ENCODE assay signal across 21 mouse cellular contexts in the genomic region with DNA sequence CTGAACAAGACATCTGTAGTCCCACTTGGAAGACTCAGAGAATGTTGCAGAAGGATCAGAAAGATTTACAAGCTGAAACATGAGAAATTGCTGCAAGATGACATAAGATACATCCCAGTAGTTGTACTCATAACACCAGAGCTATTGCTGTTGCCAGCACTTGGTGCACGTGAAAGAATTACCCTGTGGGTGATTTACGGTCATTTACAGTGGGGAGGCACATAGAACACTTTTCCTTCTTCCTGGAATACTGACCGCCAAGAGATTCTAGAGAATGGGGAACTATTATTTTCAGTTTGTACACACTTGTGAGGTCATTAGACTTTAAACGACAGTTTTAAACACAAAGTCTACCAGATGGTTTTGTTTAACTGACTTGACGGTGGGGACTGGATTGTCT.
DNase-seq lines count a peak whose midpoint lies in the region; ATAC-seq and TF ChIP-seq lines count a peak whose summit lies in the region.
"Had no signal": no experiment of that assay in that cellular context is flagged by ENCODE, and none has a peak within 500 bp of the region (broad histone marks: within the 10 kb centered on the region; RNA-seq: fewer than 3 reads in every experiment).

No protein-coding gene starts in this region.

- WGBS in kidney, postnatal 0 days = 27% methylated on average over 5 of the region's 5 CpGs
- WGBS in kidney, adult 2 months = 24% methylated on average over 5 of the region's 5 CpGs

- H3K4me3 ChIP-seq in kidney, postnatal 0 days (replicated peaks; ENCODE audit: low read depth, low read length) = no peak overlapping the region
- no peak overlapping the region for H3K4me3 ChIP-seq in kidney, adult 2 months (ENCODE audit: insufficient read depth, low read depth, low read length)
- H3K4me3 ChIP-seq: embryonic facial prominence, embryonic 15.5 days; erythroblast, embryonic 14.5 days; forebrain, embryonic 10.5 days; heart, adult 2 months; heart, embryonic 15.5 days; hindbrain, embryonic 10.5 days had no signal

- H3K27ac ChIP-seq in kidney, postnatal 0 days = no peak overlapping the region
- no peak overlapping the region for H3K27ac ChIP-seq in kidney, adult 2 months (ENCODE audit: insufficient read depth, low read depth, low read length)
- H3K27ac ChIP-seq: embryonic facial prominence, embryonic 15.5 days; forebrain, embryonic 10.5 days; heart, adult 2 months; heart, embryonic 15.5 days; hindbrain, embryonic 10.5 days; hindbrain, embryonic 14.5 days had no signal

- no peaks in the 10 kb centered on the region for H3K4me1 ChIP-seq in kidney, postnatal 0 days (replicated peaks; ENCODE audit: insufficient read depth, low read length)
- no peaks in the 10 kb centered on the region for H3K4me1 ChIP-seq in kidney, adult 2 months (ENCODE audit: control insufficient read depth, insufficient read depth, low read length)
- H3K4me1 ChIP-seq: embryonic facial prominence, embryonic 15.5 days; forebrain, embryonic 10.5 days; heart, embryonic 15.5 days; hindbrain, embryonic 10.5 days had no signal

- H3K36me3 ChIP-seq in kidney, postnatal 0 days (ENCODE audit: insufficient read depth, low read length) = no peaks in the 10 kb centered on the region
- no peaks in the 10 kb centered on the region for H3K36me3 ChIP-seq in kidney, adult 2 months (ENCODE audit: control insufficient read depth, insufficient read depth, low read length)
- H3K36me3 ChIP-seq: embryonic facial prominence, embryonic 15.5 days; forebrain, embryonic 10.5 days; heart, embryonic 15.5 days; hindbrain, embryonic 10.5 days had no signal

- no peak for ATAC-seq in kidney, postnatal 0 days (replicated peaks; ENCODE audit: low FRiP score, low read depth)
- ATAC-seq: forebrain, embryonic 14.5 days had no signal

- no peak for TF ChIP-seq CTCF in kidney, postnatal 0 days (IDR thresholded peaks at IDR 0.05; ENCODE audit: low read depth)
- no peak for TF ChIP-seq CTCF in kidney, adult 2 months (conservative IDR thresholded peaks at IDR 0.05; ENCODE audit: insufficient read depth, insufficient read length, low read depth, low read length)

- H3K4me2 ChIP-seq in kidney, postnatal 0 days (ENCODE audit: low read length) = no peak overlapping the region
- H3K4me2 ChIP-seq: embryonic facial prominence, embryonic 15.5 days; heart, embryonic 11.5 days; heart, embryonic 15.5 days; hindbrain, embryonic 14.5 days had no signal

- no peaks in the 10 kb centered on the region for H3K27me3 ChIP-seq in kidney, postnatal 0 days (ENCODE audit: insufficient read depth, low read length)
- no peaks in the 10 kb centered on the region for H3K27me3 ChIP-seq in kidney, adult 2 months (replicated peaks; ENCODE audit: control insufficient read depth, insufficient read depth, low read length)
- H3K27me3 ChIP-seq: embryonic facial prominence, embryonic 15.5 days; heart, embryonic 15.5 days had no signal

- peak; percentile 1 for DNase-seq in embryo, embryonic 11 days
- no peak for DNase-seq in embryo, embryonic 9.5 days (ENCODE audit: extremely low spot score)
- DNase-seq in kidney, postnatal 0 days (ENCODE audit: low spot score) = peak; percentile 32
- DNase-seq in kidney, adult 2 months = no peak
- peak; percentile 44 for DNase-seq in forelimb bud, embryonic 11.5 days (ENCODE audit: low read depth, low spot score)
- DNase-seq in mesoderm, embryonic 11.5 days (ENCODE audit: low read depth, low spot score) = peak; percentile 52
- no peak for DNase-seq in heart, postnatal 10 days
- DNase-seq: adrenal gland, postnatal 10 days; cerebellum, adult 11 months; cerebellum, adult 8-10 months; cerebellum, postnatal 25 days; gastrocnemius, postnatal 14 days; heart, adult 2 months had no signal

- no peaks in the 10 kb centered on the region for H3K9me3 ChIP-seq in kidney, postnatal 0 days (replicated peaks; ENCODE audit: low read length)
- H3K9me3 ChIP-seq: embryonic facial prominence, embryonic 15.5 days; forebrain, embryonic 10.5 days; heart, embryonic 15.5 days; hindbrain, embryonic 10.5 days had no signal

- no peak overlapping the region for H3K9ac ChIP-seq in kidney, postnatal 0 days (ENCODE audit: low read depth, low read length)
- H3K9ac ChIP-seq: embryonic facial prominence, embryonic 15.5 days; heart, embryonic 15.5 days; hindbrain, embryonic 14.5 days had no signal

- intact Hi-C loops in heart, postnatal 10 days (cut with DNase I) = no loop called here

- no peak for TF ChIP-seq POLR2A in kidney, adult 2 months (IDR thresholded peaks at IDR 0.05; ENCODE audit: low read depth, low read length)

Comparison
In these comparisons a context has a peak if more than half of its experiments do, and no peak if none do; other contexts are left out.
1. DNase-seq: peak in embryo, embryonic 11 days (single experiment), kidney, postnatal 0 days (single experiment), forelimb bud, embryonic 11.5 days (single experiment) and mesoderm, embryonic 11.5 days (single experiment); none in embryo, embryonic 9.5 days (single experiment), kidney, adult 2 months (single experiment) and heart, postnatal 10 days (0 of 2).